Mouse (Mus musculus): ENCODE data around the gene Nckap1. TPM values are rescaled to one million over a fixed set of nuclear protein-coding genes. Genes with fewer than 3 reads are reported as not detected.
"Not testable (repeated sequence)": the region's sequence is repeated elsewhere in the genome, so short reads cannot be mapped to it uniquely, and the experiment has no call there.

Nckap1 gene
- polyA plus RNA-seq, 1 experiment, result 20.3 TPM

DNA sequence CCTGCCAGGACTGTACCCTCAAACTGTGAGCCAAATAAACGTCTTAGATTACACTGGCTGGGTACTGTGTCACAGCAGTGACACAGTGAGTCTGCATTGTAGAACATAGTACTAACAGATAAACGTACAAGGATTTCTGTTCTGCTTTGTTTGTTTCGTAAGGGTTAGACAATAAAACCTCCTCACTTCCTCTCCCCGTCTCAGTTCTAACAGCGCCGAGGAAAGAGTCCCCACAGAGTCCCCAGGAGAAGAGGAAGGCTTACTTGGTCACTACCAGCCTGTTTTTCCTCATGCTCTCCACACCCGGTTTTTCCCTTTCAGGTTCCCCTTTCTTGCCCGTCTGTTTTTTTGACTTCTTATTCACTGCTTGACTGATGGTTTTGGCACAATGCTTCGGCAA is 56.9 kb downstream of the Nckap1 start:
- H3K4me1 ChIP-seq (ENCODE audit: control insufficient read depth, insufficient read depth, insufficient read length, low read length), result no peaks in the 10 kb centered on the region
- no peak for TF ChIP-seq CTCF (IDR thresholded peaks at IDR 0.05; ENCODE audit: extremely low read depth, insufficient read length, insufficient replicate concordance, low read depth, low read length)
- no peaks in the 10 kb centered on the region for H3K27me3 ChIP-seq (ENCODE audit: control insufficient read depth, insufficient read depth, low read length)
- 80% methylated on average over 9 of the region's 9 CpGs for WGBS
- no peak overlapping the region for H3K27ac ChIP-seq (ENCODE audit: insufficient read depth, low read depth, low read length)
- peaks cover 50% of the 10 kb centered on the region for H3K36me3 ChIP-seq (ENCODE audit: control insufficient read depth, insufficient read depth, low read length)
- H3K4me3 ChIP-seq (ENCODE audit: low read depth, low read length), result no peak overlapping the region

GRCm38 (mm10) chr2:80506051-80506802 is 75.0 kb downstream of the Nckap1 start:
- Histone ChIP-seq H3K4me1 (ENCODE audit: control insufficient read depth, insufficient read depth, insufficient read length, low read length) (no peaks in the 10 kb centered on the region), H3K4me3 (ENCODE audit: low read depth, low read length) (no peak overlapping the region), H3K27me3 (ENCODE audit: control insufficient read depth, insufficient read depth, low read length) (no peaks in the 10 kb centered on the region), H3K27ac (ENCODE audit: insufficient read depth, low read depth, low read length) (no peak overlapping the region), H3K36me3 (ENCODE audit: control insufficient read depth, insufficient read depth, low read length) (peaks cover 49% of the 10 kb centered on the region)
- 77% methylated on average over 7 of the region's 7 CpGs for WGBS
- no peak for TF ChIP-seq CTCF (IDR thresholded peaks at IDR 0.05; ENCODE audit: extremely low read depth, insufficient read length, insufficient replicate concordance, low read depth, low read length)
- no peak for TF ChIP-seq POLR2A (IDR thresholded peaks at IDR 0.05; ENCODE audit: low read depth, low read length)

- no peaks in the 10 kb centered on the region for H3K27me3 ChIP-seq (ENCODE audit: control insufficient read depth, insufficient read depth, low read length)
- H3K4me3 ChIP-seq (ENCODE audit: low read depth, low read length), result no peak overlapping the region
- TF ChIP-seq CTCF (IDR thresholded peaks at IDR 0.05; ENCODE audit: extremely low read depth, insufficient read length, insufficient replicate concordance, low read depth, low read length), result no peak
- TF ChIP-seq POLR2A (IDR thresholded peaks at IDR 0.05; ENCODE audit: low read depth, low read length), result no peak
- no peaks in the 10 kb centered on the region for H3K4me1 ChIP-seq (ENCODE audit: control insufficient read depth, insufficient read depth, insufficient read length, low read length)
- 91% methylated on average over 4 of the region's 4 CpGs for WGBS
- H3K36me3 ChIP-seq (ENCODE audit: control insufficient read depth, insufficient read depth, low read length), result peaks cover 39% of the 10 kb centered on the region
- no peak overlapping the region for H3K27ac ChIP-seq (ENCODE audit: insufficient read depth, low read depth, low read length)
Observed at GRCm38 (mm10) chr2:80502132-80502531, 79.0 kb downstream of the Nckap1 start.

DNA sequence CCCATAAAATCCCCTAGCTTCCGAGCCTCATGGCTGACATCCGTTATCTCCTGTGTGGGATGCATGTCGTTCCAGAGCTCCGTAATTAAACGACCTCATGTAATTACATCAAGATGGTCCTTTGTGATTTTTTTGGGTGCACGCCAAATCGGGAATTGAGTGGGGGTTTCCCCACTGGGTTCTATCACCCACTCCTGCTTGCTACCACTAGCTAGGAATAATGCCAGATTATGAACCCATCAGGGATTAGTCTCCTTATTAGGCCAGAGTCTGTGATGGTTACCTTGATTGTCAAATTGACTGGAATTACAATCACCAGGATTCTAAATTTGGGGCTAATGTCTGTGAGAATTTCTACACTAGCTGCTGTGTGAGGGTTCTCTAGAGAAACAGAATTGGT is 85.9 kb downstream of the Nckap1 start:
- not testable (repeated sequence) for H3K36me3 ChIP-seq (ENCODE audit: control insufficient read depth, insufficient read depth, low read length); H3K27ac ChIP-seq (ENCODE audit: insufficient read depth, low read depth, low read length); H3K4me1 ChIP-seq (ENCODE audit: control insufficient read depth, insufficient read depth, insufficient read length, low read length); H3K4me3 ChIP-seq (ENCODE audit: low read depth, low read length); H3K27me3 ChIP-seq (ENCODE audit: control insufficient read depth, insufficient read depth, low read length)
- 76% methylated on average over 7 of the region's 7 CpGs for WGBS

- 75% methylated on average over 5 of the region's 5 CpGs for WGBS
- Histone ChIP-seq H3K36me3 (ENCODE audit: control insufficient read depth, insufficient read depth, low read length) (no peaks in the 10 kb centered on the region), H3K27me3 (ENCODE audit: control insufficient read depth, insufficient read depth, low read length) (no peaks in the 10 kb centered on the region), H3K4me1 (ENCODE audit: control insufficient read depth, insufficient read depth, insufficient read length, low read length) (no peaks in the 10 kb centered on the region), H3K4me3 (ENCODE audit: low read depth, low read length) (no peak overlapping the region), H3K27ac (ENCODE audit: insufficient read depth, low read depth, low read length) (no peak overlapping the region)
- TF ChIP-seq CTCF (IDR thresholded peaks at IDR 0.05; ENCODE audit: extremely low read depth, insufficient read length, insufficient replicate concordance, low read depth, low read length) (no peak), POLR2A (IDR thresholded peaks at IDR 0.05; ENCODE audit: low read depth, low read length) (no peak)
Observed at GRCm38 (mm10) chr2:80486851-80487250, 94.3 kb downstream of the Nckap1 start.

DNA sequence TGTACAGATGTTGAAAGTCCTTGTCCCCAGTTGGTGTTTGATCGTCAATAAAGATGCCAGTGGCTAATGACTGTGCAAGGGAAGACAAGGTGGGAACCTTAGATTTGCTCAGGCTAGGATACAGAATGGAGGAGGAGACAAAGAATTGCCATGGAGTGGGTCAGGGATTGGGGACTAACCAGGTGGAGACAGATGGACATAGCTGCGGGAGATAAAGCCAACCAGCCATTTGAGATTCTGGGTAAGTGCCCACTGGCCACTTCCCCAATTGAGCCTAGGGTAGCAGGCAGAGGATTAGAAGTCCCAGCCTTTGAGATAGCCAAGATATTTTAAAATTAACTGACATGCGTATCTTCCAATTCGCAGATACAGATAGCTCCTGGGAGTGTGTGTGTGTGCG is 96.2 kb downstream of the Nckap1 start:
- no peak overlapping the region for H3K27ac ChIP-seq (ENCODE audit: insufficient read depth, low read depth, low read length)
- no peaks in the 10 kb centered on the region for H3K4me1 ChIP-seq (ENCODE audit: control insufficient read depth, insufficient read depth, insufficient read length, low read length)
- H3K27me3 ChIP-seq (ENCODE audit: control insufficient read depth, insufficient read depth, low read length), result no peaks in the 10 kb centered on the region
- no peaks in the 10 kb centered on the region for H3K36me3 ChIP-seq (ENCODE audit: control insufficient read depth, insufficient read depth, low read length)
- 94% methylated on average over 5 of the region's 5 CpGs for WGBS
- no peak overlapping the region for H3K4me3 ChIP-seq (ENCODE audit: low read depth, low read length)
- TF ChIP-seq POLR2A (IDR thresholded peaks at IDR 0.05; ENCODE audit: low read depth, low read length) (no peak), CTCF (IDR thresholded peaks at IDR 0.05; ENCODE audit: extremely low read depth, insufficient read length, insufficient replicate concordance, low read depth, low read length) (no peak)

DNA sequence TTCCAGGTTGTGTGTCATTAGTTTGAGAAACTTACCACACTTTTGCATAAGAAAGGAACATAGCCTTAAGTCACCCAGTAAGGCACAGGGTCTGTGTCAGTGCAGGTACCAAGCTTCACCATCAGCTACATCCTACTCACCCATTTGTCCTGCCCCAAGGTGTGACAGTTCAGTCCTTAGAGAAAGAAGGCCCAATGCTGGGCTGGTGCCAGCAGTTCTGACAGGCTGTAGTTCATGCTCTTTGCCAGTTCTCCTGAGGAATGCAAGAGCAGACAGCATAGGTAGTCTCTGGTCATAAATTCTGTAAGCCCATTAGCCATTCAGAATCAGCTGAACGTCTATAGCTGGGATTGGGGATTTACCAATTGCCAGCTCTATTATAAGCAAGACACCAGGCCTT is 105.3 kb downstream of the Nckap1 start:
- Histone ChIP-seq H3K4me3 (ENCODE audit: low read depth, low read length) (no peak overlapping the region), H3K27me3 (ENCODE audit: control insufficient read depth, insufficient read depth, low read length) (no peaks in the 10 kb centered on the region), H3K36me3 (ENCODE audit: control insufficient read depth, insufficient read depth, low read length) (no peaks in the 10 kb centered on the region), H3K27ac (ENCODE audit: insufficient read depth, low read depth, low read length) (no peak overlapping the region), H3K4me1 (ENCODE audit: control insufficient read depth, insufficient read depth, insufficient read length, low read length) (no peaks in the 10 kb centered on the region)
- WGBS, result 57% methylated on average over 1 of the region's 1 CpGs
- no peak for TF ChIP-seq CTCF (IDR thresholded peaks at IDR 0.05; ENCODE audit: extremely low read depth, insufficient read length, insufficient replicate concordance, low read depth, low read length)
- TF ChIP-seq POLR2A (IDR thresholded peaks at IDR 0.05; ENCODE audit: low read depth, low read length), result no peak

Measured in small intestine, adult 2 months (tissue).